Mouse (Mus musculus) hindbrain, postnatal 0 days (tissue): ENCODE measurements around the gene Hoxd3. TPM values are rescaled to one million over a fixed set of nuclear protein-coding genes. Genes with fewer than 3 reads are reported as not detected.

ENCODE experiments used
- ATAC-seq: fragments of 200-750 bp; cut with Nextera tagmentation; 2 replicates; pipeline ENCODE4 v1.8.0; 2017; ENCODE audit warnings: mild to moderate bottlenecking, moderate TSS enrichment, moderate library complexity
- DNase-seq: peaks from one replicate; pipeline ENCODE4 v3.0.0-alpha.2; 2015; ENCODE audit warnings: low spot score
- H3K27ac ChIP-seq: fragments of 300-500 bp; sonication (generic); 2 replicates; pipeline ENCODE4 v1.5.1; 2014; ENCODE audit warnings: mild to moderate bottlenecking
- H3K27me3 ChIP-seq: fragments of 300-500 bp; sonication (generic); 2 replicates; pipeline ENCODE4 v1.6.1; 2014; ENCODE audit warnings: low read length, mixed read lengths; ENCODE audit not compliant: insufficient read depth
- H3K36me3 ChIP-seq: fragments of 300-500 bp; sonication (generic); 2 replicates; pipeline ENCODE4 v1.6.1; 2014; ENCODE audit warnings: low read length, mixed read lengths; ENCODE audit not compliant: insufficient read depth
- H3K4me1 ChIP-seq: fragments of 300-500 bp; sonication (generic); 2 replicates; pipeline ENCODE4 v1.6.1; 2014; ENCODE audit warnings: antibody characterized with exemption, low read length, mixed read lengths; ENCODE audit not compliant: insufficient read depth
- H3K4me2 ChIP-seq: fragments of 300-500 bp; sonication (generic); 2 replicates; pipeline ENCODE4 v1.6.1; 2014; ENCODE audit warnings: low read depth, mild to moderate bottlenecking, low read length, moderate library complexity, mixed read lengths
- H3K4me3 ChIP-seq: fragments of 300-500 bp; sonication (generic); 2 replicates; pipeline ENCODE4 v1.5.1; 2014; ENCODE audit warnings: low read length
- H3K9ac ChIP-seq: fragments of 300-500 bp; sonication (generic); replicated peaks from 2 replicates; pipeline ENCODE4 v1.6.1; 2014; ENCODE audit warnings: mild to moderate bottlenecking, low read length, moderate library complexity, mixed read lengths
- H3K9me3 ChIP-seq: fragments of 300-500 bp; sonication (generic); 2 replicates; pipeline ENCODE4 v1.6.1; 2016; ENCODE audit warnings: low read length, mixed read lengths
- CTCF ChIP-seq: IDR thresholded peaks from 2 replicates; pipeline ENCODE4 v1.5.1; 2016; ENCODE audit warnings: antibody characterized with exemption, control low read depth, low read depth
- WGBS: fragments of 180-500 bp; shearing (Covaris S2); extraction: QIAGEN DNeasy Blood & Tissue Kit; methylation state at CpG from one replicate; pipeline ENCODE4 v1.1.7; 2014; 5-methylcytosine and 5-hydroxymethylcytosine counted together
- polyA plus RNA-seq: library from polyadenylated mRNA; unstranded; fragments of >200 nt; fragmentation: Nextera tagmentation; extraction: Ambion mirVana; gene quantifications from 2 replicates; pipeline ENCODE4 v1.2.1, GENCODE M21; 2015
- total RNA-seq: library from RNA; depleted of rRNA; stranded (reverse); fragments of >200 nt; gene quantifications from 2 replicates; pipeline ENCODE4 v1.2.3, GENCODE M21; 2014

Hoxd3 gene
- total and polyA plus RNA-seq, 2 experiments from 2014 or later, result 26.3 to 36.8 TPM

DNA sequence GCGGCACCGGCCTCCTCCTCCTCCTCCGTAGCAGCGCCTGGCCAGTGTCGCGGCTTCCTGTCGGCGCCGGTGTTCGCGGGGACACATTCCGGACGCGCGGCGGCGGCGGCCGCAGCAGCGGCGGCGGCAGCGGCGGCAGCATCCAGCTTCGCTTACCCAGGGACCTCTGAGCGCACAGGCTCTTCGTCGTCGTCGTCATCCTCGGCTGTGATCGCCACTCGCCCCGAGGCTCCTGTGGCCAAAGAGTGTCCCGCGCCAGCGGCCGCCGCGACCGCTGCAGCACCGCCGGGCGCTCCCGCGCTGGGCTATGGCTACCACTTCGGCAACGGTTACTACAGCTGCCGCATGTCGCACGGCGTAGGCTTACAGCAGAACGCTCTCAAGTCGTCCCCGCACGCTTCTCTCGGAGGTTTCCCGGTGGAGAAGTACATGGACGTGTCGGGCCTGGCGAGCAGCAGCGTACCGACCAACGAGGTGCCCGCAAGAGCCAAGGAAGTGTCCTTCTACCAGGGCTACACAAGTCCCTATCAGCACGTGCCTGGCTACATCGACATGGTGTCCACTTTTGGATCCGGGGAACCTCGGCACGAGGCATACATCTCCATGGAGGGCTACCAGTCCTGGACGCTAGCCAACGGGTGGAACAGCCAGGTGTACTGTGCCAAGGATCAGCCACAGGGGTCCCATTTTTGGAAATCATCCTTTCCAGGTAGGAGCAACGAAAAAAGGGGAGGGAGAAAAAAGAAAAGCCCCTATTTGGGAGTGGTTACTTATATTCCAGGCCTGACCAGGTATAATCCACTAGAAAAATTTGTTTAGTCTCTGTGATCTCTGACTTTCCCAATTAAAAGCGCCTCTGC is 43.1 kb upstream of the Hoxd3 start:
- WGBS, result under 1% methylated on average over 72 of the region's 74 CpGs
- H3K27me3 ChIP-seq, result peaks cover 92% of the 10 kb centered on the region
- no peaks in the 10 kb centered on the region for H3K9me3 ChIP-seq
- H3K27ac ChIP-seq, result no peak overlapping the region
- peak overlapping the region; percentile 23 for H3K4me3 ChIP-seq
- no peak for DNase-seq
- no peaks in the 10 kb centered on the region for H3K36me3 ChIP-seq
- peak overlapping the region; percentile 43 for H3K4me2 ChIP-seq
- no peak overlapping the region for H3K9ac ChIP-seq
- ATAC-seq, result peak; percentile 38; the same call in 1 of the 2 replicates
- no peak for TF ChIP-seq CTCF
- H3K4me1 ChIP-seq, result no peaks in the 10 kb centered on the region

- no peak for ATAC-seq
- Histone ChIP-seq H3K4me3 (no peak overlapping the region), H3K4me1 (no peaks in the 10 kb centered on the region), H3K9ac (no peak overlapping the region), H3K27ac (no peak overlapping the region), H3K4me2 (no peak overlapping the region), H3K36me3 (no peaks in the 10 kb centered on the region), H3K9me3 (no peaks in the 10 kb centered on the region), H3K27me3 (peaks cover 92% of the 10 kb centered on the region)
- DNase-seq, result no peak
- WGBS, result 2% methylated on average over 3 of the region's 3 CpGs
- TF ChIP-seq CTCF, result no peak
Measured at GRCm38 (mm10) chr2:74669230-74669578, 42.5 kb upstream of the Hoxd3 start.

DNA sequence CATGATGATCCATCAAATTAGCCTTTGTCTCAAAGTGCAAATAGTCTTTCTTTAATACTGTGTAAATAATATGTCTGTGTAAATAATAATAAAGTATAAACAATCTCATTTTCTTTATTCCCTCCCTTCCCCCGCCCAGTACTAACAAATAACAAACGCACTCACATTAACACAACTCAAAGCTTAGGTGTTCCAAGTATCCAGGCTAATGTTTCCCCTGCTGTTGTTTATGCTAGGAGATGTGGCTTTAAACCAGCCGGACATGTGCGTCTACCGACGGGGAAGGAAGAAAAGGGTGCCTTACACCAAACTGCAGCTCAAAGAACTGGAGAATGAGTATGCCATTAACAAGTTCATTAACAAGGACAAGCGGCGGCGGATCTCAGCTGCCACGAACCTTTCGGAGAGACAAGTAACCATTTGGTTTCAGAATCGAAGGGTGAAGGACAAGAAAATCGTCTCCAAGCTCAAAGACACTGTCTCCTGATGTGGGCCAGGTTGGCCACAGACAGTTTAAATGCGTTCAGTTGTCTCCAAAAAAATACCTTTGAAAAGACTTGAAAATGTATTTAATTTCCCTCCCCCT is 42.0 kb upstream of the Hoxd3 start:
- Histone ChIP-seq H3K9ac (no peak overlapping the region), H3K36me3 (no peaks in the 10 kb centered on the region)
- 3% methylated on average over 14 of the region's 14 CpGs for WGBS

DNA sequence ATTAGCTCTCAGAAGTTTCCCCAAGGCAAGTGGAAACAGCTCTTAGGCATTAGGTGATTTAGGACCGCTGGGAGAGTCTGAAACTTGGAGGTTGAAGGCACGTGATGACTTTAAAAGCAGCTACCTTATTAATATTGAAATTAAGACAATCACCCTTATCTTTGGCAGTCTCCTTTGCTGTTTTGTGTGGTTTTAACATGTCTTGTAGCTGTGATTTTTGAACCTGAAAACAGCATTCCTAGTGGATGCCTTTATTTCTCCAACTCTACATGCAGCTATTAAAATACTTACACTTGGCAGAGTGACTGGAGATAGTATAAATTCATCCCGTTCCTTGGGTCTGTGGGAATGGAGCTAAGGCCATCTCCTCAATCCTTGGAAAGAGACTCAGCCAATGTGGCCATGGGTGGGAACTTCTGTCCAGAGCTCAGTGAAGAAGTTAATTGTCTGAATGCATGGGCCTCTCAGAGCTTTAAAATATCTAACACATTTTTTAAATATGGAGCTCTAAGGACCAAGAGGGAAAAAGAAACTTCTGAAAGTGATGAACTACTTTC is 41.0 kb upstream of the Hoxd3 start:
- DNase-seq (no peak), ATAC-seq (no peak)
- Histone ChIP-seq H3K4me1 (no peaks in the 10 kb centered on the region), H3K4me2 (no peak overlapping the region), H3K9ac (no peak overlapping the region), H3K9me3 (no peaks in the 10 kb centered on the region), H3K4me3 (no peak overlapping the region), H3K27me3 (peaks cover 92% of the 10 kb centered on the region), H3K27ac (no peak overlapping the region), H3K36me3 (no peaks in the 10 kb centered on the region)
- no peak for TF ChIP-seq CTCF
- 2% methylated on average over 3 of the region's 3 CpGs for WGBS

More for the DNA sequence above, 42.0 kb upstream of the Hoxd3 start:
- no peaks in the 10 kb centered on the region for H3K4me1 ChIP-seq
- no peaks in the 10 kb centered on the region for H3K9me3 ChIP-seq
- no peak overlapping the region for H3K27ac ChIP-seq
- no peak overlapping the region for H3K4me2 ChIP-seq
- DNase-seq (no peak), ATAC-seq (no peak)
- no peak for TF ChIP-seq CTCF
- no peak overlapping the region for H3K4me3 ChIP-seq
- H3K27me3 ChIP-seq, result peaks cover 92% of the 10 kb centered on the region

GRCm38 (mm10) chr2:74671847-74672246 is 39.9 kb upstream of the Hoxd3 start:
- Histone ChIP-seq H3K9ac (no peak overlapping the region), H3K9me3 (no peaks in the 10 kb centered on the region), H3K4me1 (no peaks in the 10 kb centered on the region), H3K27ac (no peak overlapping the region), H3K27me3 (peaks cover 94% of the 10 kb centered on the region), H3K4me3 (no peak overlapping the region), H3K4me2 (no peak overlapping the region), H3K36me3 (no peaks in the 10 kb centered on the region)
- WGBS, result 12% methylated on average over 5 of the region's 5 CpGs
- DNase-seq (no peak), ATAC-seq (no peak)
- TF ChIP-seq CTCF, result no peak

- Histone ChIP-seq H3K9me3 (no peaks in the 10 kb centered on the region), H3K4me1 (no peaks in the 10 kb centered on the region), H3K27ac (no peak overlapping the region), H3K9ac (no peak overlapping the region), H3K4me3 (peak overlapping the region; percentile 22), H3K4me2 (peak overlapping the region; percentile 49), H3K27me3 (peaks cover 98% of the 10 kb centered on the region), H3K36me3 (no peaks in the 10 kb centered on the region)
- WGBS, result 4% methylated on average over 40 of the region's 40 CpGs
- peak; percentile 50 for ATAC-seq
- TF ChIP-seq CTCF, result peak; percentile 83
- DNase-seq, result peak; percentile 83
Measured at GRCm38 (mm10) chr2:74672481-74673362, 39.0 kb upstream of the Hoxd3 start.
